Mouse (Mus musculus): ENCODE data around the gene Irs2.

Irs2 gene

DNA sequence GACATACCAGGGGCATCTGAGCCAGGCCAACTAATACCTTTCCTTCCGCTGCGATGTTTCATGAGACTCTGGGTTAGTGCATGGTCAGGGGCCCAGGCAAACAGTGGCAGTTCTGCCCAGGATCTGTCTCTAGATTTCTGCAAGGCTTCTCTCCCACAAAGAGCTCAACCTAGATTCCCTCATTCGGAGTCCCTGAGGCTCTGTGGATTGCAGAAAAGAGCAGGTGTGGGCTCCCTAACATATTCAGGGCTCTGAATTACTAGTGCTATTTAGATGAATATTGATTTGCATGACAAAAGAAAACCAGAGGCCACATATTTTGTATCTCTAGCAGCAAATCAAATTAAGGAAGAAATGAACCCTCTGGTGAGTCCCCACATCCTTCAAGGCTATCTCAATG lies 18.3 kb downstream of the Irs2 start:
- DNase-seq (ENCODE audit: low read depth, low spot score) = no peak

DNA sequence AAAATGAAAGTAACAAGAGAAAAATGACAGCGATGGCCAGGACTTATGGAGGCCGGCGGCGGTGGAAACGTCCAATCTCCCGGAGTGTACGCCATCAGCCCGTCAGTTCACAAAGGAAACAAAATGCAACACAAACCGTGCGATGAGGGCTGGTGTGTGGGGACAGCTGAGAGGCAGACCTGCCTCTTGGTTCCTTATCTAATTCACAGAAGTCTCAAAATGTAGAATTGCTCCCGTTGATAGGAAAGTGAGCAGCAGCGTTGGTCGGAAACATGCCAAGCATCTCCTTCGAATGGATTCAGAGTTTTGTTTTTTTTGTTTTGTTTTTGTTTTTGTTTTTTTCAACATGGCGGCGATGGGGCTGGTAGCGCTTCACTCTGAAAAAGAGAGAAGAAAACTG lies 21.6 kb downstream of the Irs2 start:
- DNase-seq (ENCODE audit: low read depth, low spot score) = no peak

DNA sequence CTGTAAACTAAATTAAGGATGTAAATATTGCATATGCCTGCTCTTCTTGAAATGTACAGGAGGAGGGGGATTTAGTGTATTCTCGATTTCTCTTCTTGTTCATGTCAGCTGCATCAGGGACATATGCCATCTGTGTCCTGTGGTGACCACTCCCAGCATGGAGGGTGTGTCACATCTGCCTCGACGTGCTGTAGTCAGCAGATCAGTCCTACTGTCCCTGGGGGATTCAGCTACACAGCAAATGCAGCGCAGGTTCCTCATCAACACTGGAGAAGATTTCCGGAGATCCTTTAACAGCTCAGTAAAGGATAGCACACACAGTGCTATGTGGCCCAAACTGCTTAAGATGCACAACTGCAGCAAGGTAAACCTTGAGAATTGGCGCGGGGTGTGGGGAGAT lies 23.2 kb downstream of the Irs2 start:
- DNase-seq (ENCODE audit: low read depth, low spot score) = no peak

DNA sequence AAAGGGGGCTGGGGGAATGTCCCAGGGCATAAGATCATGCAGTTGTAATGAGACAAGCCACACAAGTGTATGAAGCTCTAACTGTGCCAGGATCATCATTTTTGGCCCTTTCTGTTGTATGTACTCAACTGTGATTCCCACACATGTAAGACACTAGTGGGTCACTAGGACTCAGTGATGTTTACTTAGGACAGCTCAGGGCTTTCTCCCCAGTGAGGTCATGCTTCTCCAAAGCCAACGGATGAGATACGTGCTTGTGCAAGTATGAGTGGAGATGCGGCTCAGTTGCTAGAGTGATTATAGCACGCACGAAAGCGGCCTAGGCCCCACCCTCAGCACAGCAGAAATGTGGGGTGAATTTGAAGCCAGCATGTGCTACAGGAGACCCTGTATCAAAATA lies 27.4 kb downstream of the Irs2 start:
- DNase-seq (ENCODE audit: low read depth, low spot score) = no peak

DNA sequence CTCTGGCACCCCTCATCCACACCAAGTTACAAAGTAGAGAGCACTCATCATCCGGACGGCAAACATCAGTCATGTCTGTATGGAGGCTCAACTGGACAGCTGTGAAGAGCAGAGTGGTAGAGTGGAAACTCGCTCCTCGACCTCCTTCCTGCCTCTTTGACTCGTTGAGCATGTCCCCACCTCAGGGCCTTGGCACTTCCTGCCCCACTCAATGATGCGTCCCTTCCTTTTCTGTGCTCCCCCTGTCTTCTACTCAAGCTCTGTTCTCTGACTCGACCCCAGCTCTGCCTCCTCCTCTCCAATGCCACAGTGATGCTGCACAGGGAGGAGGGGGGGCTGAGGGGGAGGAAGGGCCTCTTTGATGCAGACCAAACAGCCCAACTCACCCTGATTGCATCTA lies 28.3 kb downstream of the Irs2 start:
- no peak for DNase-seq (ENCODE audit: low read depth, low spot score)

DNA sequence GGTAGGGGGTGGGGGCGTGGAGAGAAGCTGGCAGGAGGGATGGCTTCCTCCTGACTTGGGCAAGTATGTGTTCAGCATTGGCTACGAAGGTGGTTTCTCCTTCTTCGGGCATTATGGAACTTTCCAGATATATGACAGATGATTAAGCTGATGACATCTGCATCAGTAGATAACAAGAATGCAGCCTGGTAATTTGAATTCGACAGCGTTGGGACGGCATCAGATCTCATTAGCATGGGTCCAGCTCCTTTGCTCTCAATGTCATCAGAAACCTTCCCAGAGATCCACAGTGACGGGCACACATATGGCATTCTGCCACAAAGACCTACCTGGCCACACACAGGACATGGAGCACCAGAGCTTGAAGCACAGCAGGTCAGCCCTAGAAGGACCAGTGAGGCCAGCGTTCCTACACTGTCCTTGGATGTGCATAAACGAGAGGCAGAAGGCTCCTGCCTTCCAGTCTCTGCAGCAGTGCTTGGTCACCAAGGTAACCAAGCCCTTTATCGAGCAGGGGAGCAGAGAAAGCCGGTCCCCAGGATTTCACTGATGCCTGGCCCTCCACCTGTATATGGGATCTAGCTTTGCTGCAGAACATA lies 29.0 kb downstream of the Irs2 start:
- DNase-seq (ENCODE audit: low read depth, low spot score) = no peak

DNA sequence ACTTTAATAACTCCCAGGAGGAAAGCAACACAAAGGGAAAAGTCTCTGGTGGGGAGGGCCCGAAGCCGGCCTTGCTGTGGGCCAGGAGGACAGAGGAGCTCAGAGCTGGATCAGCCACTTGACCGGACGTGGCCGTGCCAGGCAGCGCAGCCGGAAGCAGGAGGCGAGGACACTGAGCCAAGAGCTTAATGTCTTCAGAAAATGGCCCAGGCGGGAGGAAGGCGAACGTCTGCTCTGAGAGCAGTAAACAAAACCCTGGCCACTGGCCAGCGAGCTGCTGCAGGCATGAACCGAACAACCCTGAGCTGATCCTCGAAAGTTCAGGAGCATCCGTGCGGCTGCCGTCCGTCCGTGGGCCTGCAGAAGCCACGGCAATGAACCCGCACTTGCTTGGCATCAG lies 29.9 kb downstream of the Irs2 start:
- no peak for DNase-seq (ENCODE audit: low read depth, low spot score)

DNA sequence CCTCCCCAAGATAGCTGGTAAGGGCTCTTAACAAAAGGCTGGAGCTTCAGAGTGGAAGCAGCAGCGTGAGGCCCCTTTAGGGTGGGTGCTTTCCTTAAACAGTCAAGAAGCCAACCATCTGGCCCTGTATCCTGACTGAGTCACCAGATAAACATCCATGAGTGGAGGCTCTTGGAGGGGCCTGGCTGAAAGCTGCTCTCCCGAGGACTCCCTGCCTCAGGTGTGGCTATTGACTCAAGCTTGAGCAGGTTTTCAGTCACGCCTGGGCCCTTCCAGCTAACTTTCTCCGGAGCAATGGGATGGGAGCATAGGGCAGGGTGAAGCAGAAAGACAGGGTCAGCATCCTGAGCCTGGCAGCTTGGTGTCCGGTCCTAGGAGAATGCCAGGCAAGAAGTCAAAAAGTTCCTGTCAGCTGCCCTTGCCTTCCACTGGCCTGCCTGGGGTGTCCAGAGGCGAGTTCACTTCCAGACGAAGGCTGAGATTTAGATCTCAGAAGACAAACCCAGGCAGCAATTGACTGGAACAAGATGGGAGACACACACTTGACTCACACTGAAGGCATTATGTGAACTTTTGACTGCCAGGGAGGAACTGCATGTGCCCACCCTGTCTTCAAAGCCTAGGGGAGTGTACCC lies 30.4 kb downstream of the Irs2 start:
- no peak for DNase-seq (ENCODE audit: low read depth, low spot score)

DNA sequence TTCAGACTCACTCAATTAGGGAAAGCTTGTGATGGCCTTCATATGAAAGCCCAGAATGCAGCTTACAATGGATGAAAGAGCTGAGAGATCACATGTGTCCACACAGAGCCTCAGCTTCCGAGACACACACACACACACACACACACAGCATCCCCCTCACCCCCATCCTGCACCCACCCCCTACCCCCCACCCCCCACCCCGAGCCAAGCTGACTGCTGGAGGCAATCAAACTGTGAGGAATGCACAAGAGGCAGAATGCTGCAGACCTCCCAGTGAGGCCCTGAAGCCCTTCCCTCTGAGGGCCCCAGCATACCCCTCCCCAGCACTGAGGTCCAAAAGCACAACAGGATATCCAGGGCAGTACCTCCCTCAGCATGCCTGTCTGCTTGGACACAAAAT lies 33.6 kb downstream of the Irs2 start:
- DNase-seq (ENCODE audit: low read depth, low spot score) = no peak

DNA sequence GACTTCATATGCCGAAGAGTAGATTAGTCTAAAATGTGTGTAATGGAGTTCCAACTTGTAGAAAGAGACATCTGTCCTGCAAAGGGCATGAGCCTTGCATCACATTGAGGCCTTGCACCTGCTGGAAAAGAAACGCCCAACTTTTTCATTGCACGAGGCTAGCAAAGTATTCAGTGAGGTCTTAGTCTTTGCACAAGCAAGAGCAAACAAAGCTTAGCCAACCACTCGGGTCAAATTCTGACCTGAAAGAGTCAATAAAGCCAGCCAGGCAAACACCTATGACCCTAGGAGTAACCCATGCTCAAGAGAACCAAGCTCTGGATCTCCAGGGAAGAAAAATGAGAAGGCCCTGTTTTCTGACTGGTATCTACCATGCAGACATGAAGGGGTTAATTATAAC lies 34.1 kb downstream of the Irs2 start:
- no peak for DNase-seq (ENCODE audit: low read depth, low spot score)

DNA sequence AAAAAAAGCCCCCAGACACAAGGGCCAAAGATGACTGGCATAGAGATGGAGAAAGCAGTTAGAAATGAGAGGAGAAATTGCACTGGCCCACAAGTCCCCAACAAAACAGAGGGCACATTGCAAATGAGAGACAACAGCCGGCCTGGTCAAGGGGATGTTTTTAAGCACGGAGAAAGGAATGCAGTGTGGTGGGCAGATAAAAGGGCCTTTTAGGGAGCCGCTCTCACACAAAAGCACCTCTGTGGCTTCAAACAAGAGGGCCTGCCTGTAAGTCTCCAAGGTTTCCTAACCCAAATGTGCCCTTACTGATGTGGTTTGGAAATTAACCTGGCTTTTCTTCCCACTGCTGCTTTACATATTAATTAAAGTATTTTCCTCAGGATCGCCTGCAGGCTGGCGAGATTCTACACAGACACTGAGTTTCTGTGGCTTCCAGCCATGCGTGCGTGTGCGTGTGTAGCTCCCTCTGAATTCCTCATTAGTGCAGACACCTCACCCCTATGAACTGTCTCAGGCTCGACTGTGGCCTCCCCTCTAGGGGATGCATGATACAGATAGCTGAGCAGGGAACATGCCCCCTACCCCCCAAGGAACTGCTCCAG lies 35.3 kb downstream of the Irs2 start:
- no peak for DNase-seq (ENCODE audit: low read depth, low spot score)

DNA sequence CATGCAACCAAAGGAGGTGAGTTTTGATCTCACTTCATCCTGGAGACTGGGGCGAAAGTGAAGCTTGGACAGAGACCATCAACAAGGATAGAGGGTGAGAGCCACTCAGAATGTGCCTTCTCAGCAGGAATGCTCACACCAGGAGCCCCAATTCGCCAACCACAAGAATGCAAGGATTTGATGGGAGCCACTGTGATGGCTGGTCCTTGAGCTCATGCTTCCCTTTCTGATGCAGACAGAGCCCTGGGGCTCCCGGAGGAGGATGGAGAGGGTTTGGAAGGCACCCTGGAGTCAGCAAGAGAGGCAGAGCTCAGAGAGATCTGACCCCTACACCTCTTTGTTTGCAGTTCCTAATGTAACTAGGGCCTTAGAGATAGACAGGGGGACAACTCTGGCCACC lies 36.3 kb downstream of the Irs2 start:
- DNase-seq (ENCODE audit: low read depth, low spot score) = no peak

DNA sequence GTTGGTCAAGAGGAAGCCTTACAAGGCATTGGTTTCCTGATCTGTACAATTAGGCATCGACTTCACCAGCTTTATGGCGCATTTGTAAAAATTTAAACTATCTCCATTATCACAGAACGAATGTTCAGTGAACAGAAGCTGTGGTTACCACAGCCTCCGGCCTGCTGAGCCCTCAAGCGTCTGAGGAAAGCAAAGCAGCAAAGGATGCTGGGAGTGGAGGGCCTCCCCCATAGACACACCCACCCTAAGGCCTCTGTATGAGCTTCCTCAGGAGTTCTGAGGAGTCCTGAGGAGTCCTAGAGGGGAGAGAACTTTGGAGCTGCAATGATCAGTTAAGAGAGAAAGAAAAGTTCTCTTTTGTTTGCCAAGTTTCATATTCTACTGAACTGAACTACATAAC lies 36.7 kb downstream of the Irs2 start:
- DNase-seq (ENCODE audit: low read depth, low spot score) = no peak

DNA sequence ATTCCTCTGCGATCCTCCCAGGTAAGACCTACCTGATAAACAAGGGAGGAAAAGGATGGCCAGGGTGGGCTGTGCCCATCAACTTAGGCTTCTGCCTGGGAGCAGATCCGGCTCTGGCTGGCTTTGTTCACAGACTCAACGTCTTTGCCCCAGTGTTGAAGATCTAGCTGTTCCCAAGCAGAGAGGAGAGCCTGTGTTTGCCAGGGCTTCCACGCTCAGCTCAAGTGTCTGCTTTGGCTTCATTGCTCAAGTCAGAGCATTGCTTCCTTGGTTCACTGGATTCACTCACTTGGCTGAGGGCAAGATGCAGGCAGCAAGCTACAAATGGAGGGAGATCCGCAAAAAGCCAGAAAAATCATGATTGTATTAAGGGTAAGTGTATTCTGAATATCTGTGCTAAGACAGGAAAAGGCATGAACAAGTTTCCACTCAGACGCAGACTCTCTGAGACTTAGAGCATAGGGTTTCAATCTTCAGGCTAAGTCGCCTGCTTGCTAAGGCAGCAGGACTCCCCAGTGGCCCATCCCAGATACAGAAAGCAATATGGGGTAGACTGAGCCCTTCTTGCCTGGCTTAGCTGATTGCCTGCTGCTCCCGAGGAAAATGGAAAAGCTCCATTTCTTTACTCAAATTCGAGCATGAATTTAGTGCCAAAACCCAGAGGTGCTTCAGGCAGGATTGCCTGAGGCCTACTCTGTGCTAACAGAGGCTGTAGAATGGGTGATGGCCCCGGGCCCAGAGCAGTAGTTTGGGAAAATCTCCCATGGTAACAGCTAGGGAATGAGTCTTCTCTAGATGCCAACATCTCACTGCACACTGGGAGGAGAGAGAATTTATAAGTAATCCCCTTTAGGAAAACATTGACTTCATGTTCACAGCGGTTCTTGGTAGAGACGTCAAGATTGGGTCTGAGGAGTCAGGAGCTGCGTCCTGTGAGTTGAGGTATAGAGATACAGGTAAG lies 37.5 kb downstream of the Irs2 start:
- DNase-seq (ENCODE audit: low read depth, low spot score) = no peak

DNA sequence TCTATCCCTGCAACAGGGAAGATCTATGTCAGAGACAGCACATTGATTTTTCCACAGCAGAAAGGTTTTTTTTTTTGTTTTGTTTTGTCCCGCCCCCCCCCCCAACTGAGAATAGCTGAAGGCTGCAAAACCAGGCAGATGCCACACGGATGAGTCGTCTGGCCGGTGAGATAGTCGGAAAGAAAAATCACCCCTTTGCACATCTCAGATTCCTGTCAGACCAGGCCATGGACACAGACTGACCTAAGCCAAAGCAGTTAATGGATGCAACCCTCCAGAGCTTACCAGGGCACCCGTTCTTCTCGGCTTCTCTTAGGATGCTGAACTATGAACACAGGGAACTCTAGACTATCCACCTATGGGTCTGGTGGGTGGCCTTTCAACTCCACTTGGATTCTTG lies 39.6 kb downstream of the Irs2 start:
- DNase-seq (ENCODE audit: low read depth, low spot score) = no peak

DNA sequence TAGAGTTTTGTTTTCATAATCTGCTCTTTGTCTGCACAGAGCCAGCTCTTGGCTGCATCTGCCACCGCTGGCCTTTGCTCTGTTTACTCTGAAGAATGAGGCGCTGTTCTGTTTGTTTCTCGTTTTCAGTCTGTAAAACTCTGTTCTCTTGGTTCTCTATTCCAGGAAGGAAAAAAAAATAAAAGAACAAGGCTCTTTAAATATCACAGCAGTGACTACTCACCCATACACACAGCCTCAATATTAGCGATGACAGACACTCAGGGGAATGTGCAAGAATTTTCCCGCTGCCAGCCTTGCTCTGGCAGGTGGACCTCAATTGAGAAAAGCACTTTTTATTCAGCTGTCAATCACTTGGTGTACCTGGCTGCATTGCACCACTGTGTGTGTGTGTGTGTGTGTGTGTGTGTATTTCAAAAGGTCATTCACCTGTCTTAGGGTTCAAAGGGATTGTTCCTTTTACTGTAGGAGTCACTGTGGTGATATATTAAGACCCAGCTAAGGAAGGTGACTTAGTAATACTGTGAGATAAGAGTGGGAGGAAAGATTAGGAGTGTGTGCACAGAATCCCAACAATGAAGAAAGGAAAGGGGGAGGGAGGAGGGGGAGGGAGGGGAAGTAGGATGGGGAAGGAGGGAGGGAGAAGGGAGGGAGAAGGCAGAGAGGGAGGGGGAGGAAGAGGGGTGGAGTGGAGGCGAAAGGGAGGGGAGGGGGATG lies 42.7 kb downstream of the Irs2 start:
- DNase-seq (ENCODE audit: low read depth, low spot score) = no peak

DNA sequence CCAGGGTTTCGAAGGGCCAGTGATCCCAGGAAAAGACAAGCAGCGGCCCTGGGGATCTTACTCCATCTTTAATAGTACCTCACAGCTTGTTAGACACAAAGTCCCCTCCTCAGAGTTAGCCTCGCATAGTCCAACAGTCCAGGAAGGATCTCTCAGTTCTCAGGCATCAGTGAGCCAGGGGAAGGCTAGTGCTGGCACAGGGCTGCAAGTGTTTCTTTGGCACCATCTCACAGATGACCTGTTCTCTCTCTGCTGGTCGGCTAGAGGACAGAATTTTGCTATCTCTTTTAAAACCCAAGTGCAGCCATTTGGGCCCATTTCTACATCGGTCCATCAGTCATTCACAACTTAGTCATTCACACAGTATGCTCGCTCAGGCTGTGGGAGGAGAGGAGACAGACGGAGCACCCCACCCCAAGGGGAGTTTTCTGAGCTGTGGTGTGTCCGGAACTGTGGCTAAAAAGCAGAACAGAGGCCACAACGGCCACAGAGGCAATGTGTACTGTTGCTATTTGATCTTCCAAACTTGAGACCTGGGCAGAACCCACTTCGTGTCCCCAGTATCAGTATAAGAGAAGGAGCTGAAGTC lies 43.7 kb downstream of the Irs2 start:
- no peak for DNase-seq (ENCODE audit: low read depth, low spot score)

DNA sequence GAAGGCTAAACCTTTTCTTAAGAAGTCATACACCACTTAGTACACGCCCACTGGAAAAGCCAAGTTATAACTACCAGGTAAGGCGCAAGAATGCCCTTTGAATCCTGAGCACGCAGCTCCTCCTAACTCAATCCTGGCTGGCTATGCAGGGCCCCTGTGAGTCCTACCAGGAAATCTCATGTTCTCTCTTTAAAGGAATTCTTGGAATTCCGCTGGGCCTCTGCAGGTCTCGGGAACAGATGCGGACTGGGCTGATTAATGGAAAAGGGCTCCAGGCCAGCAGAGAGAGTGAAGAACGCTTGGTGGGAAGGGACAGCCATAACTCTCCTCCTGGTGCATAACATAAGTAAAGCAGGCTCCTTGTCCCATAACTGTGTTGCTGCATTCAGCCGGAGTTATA lies 46.3 kb downstream of the Irs2 start:
- peak; percentile 75 for DNase-seq (ENCODE audit: low read depth, low spot score)

DNA sequence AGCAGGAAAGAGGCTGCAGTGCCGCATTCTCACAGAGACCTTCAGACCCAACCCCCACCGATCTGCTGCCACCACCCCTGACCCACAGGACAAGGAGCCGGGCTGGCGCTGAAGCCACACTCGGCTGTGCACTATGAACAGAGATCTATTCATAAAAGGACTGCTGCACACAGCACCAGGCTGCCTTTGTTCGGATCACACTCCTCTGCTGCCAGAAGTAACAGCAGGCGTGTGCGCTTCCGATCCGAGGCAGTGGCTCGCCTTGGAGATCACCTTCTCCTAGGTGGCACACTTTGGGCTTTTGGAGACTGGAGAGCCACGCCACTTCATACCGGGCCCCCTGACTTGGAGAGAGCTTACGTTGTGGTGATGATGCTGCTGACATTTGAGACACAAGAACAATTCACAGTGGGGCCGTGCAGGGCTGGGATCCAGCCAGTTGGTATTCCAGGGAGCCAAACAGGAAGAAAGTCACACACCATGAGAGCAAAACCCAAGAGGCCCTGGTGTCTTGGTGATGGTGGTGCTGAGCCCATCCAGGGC lies 47.9 kb downstream of the Irs2 start:
- DNase-seq (ENCODE audit: low read depth, low spot score) = no peak

DNA sequence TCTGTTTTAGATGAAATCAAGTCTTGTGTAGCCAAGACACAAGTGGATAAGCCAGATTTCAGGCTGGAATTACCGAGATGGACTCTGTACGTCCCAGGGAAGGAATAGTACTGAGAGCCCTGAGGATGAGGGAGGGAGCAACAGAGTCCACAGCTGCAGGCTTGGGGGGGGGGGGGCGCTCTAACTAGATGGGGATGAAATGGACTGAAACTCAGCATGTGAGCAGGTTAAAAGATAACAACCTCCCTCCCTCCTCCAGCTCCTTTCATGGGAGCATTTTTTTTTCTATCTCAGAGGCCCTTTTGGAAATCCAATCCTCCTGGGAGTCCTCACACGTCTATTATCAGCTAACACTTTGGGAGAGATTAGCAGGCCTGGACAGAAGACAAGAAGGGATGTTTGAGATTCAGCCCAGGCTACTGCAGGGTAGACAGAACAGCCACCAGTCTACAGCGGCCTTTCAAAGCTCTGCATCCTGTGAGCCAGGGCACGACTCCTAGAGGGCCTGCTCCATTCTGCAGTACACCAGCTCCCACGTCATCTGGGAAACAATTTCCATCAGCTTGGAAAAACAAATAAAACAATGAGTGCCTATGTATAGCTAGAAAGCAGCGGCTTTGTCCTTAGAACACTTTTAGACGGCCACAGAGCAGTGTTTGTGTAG lies 50.8 kb downstream of the Irs2 start:
- no peak for DNase-seq (ENCODE audit: low read depth, low spot score)

All from embryo, embryonic 11.5 days (tissue).